In the genomic region with DNA sequence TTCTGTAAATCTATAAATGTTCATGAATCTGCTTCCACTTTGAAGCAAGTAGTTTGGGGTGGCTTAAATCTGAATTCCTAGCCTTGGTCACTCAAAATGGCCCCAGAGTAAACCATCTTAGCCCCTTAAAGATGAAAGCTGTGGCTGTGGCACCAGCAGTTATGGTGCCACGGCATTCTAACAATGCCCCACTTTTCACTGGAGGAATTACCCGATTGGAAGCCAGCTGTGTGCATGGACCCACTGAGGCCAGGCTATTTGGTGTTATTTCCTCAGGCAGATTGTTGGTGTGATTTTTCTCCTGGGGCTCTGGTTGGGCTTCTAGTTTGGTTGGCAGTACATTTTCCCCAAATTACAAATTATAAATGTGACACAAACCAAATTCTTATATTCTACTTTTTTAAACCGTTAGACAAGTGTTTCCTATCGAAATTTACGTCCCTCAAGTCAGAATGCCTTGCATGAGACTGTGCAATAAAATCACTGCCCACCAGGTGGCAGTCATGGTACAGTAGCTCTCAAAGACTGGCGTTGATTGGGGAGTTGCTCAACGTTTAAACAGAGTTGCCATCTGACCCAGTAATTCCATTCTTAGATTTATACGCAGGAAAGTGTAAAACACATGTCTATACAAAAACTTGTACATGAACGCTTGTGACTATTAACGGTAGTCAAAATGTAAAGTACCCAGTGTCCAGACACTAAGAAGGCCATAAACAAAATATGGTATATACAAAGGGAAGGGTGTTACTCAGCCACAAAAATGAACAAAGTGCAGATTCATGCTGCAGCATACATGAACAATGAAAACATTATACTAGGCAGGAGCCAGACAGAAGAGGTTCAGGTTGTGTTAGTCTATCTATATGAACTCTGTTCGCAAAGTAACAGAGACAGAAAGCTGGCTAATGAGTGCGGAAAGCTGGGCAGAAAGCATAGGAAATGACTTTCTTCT, we compare ENCODE assay signal across 8 mouse cellular contexts. TPM values are rescaled to one million over a fixed set of nuclear protein-coding genes. Genes with fewer than 3 reads are reported as not detected.
A peak's percentile ranks its signal among the peaks of the same experiment; 100 is the strongest.
DNase-seq lines count a peak whose midpoint lies in the region; ATAC-seq and TF ChIP-seq lines count a peak whose summit lies in the region.

No protein-coding gene starts in this region.

- no peak overlapping the region for H3K9ac ChIP-seq in heart, adult 2 months (ENCODE audit: low read depth, low read length)
- H3K9ac ChIP-seq in intestine, embryonic 16.5 days (ENCODE audit: low read depth, low read length): no peak overlapping the region
- no peak overlapping the region for H3K9ac ChIP-seq in midbrain, embryonic 14.5 days (replicated peaks; ENCODE audit: low read length)

- no peak overlapping the region for H3K4me3 ChIP-seq in heart, adult 2 months
- no peak overlapping the region for H3K4me3 ChIP-seq in heart, embryonic 10.5 days
- H3K4me3 ChIP-seq in intestine, embryonic 16.5 days (ENCODE audit: low read length): no peak overlapping the region
- H3K4me3 ChIP-seq in midbrain, embryonic 14.5 days (replicated peaks; ENCODE audit: low read depth, low read length): no peak overlapping the region
- no peak overlapping the region for H3K4me3 ChIP-seq in small intestine, adult 2 months (ENCODE audit: low read depth, low read length)

- ATAC-seq in intestine, embryonic 16.5 days: peak; percentile 68; the same call in 1 of the 2 replicates
- peak; percentile 73; the same call in 1 of the 2 replicates for ATAC-seq in midbrain, embryonic 14.5 days (ENCODE audit: low FRiP score, low TSS enrichment)

- no peaks in the 10 kb centered on the region for H3K79me2 ChIP-seq in heart, adult 2 months (replicated peaks; ENCODE audit: control insufficient read depth, insufficient read depth, low read length)

- H3K27ac ChIP-seq in heart, adult 2 months: no peak overlapping the region
- H3K27ac ChIP-seq in heart, embryonic 10.5 days: no peak overlapping the region
- no peak overlapping the region for H3K27ac ChIP-seq in intestine, embryonic 16.5 days (ENCODE audit: low read length)
- H3K27ac ChIP-seq in midbrain, embryonic 14.5 days (replicated peaks; ENCODE audit: low read depth, low read length): no peak overlapping the region
- no peak overlapping the region for H3K27ac ChIP-seq in small intestine, adult 2 months (ENCODE audit: insufficient read depth, low read depth, low read length)

- H3K4me2 ChIP-seq in intestine, embryonic 16.5 days (ENCODE audit: low read depth, low read length): no peak overlapping the region
- no peak overlapping the region for H3K4me2 ChIP-seq in midbrain, embryonic 14.5 days (ENCODE audit: low read length)

- TF ChIP-seq EP300 in heart, adult 2 months (IDR thresholded peaks at IDR 0.05; ENCODE audit: insufficient read depth, low read depth, low read length): peak; percentile 77; the same call in 1 of the 2 replicates

- no peaks in the 10 kb centered on the region for H3K9me3 ChIP-seq in heart, embryonic 10.5 days
- no peaks in the 10 kb centered on the region for H3K9me3 ChIP-seq in intestine, embryonic 16.5 days (ENCODE audit: control insufficient read depth, low read length)
- H3K9me3 ChIP-seq in midbrain, embryonic 14.5 days (ENCODE audit: control insufficient read depth, low read length): peaks cover 6% of the 10 kb centered on the region; the same call in 1 of the 2 replicates

- intact Hi-C loops in heart, adult 2 months (cut with DNase I): loop anchor here (1.0 to 5.0 kb wide), 5 partner anchors 252 to 539 kb away; no protein-coding TSS in a partner anchor
- intact Hi-C loops in left cerebral cortex, postnatal 4 days (cut with DNase I): loop anchor here (5.0 to 10.0 kb wide), 3 partner anchors 352 to 1002 kb away; no protein-coding TSS in a partner anchor

- TF ChIP-seq POLR2A in heart, adult 2 months (IDR thresholded peaks at IDR 0.05; ENCODE audit: insufficient read depth, low read depth, low read length): no peak
- TF ChIP-seq POLR2A in small intestine, adult 2 months (IDR thresholded peaks at IDR 0.05; ENCODE audit: low read depth, low read length): no peak

- H3K36me3 ChIP-seq in heart, adult 2 months (ENCODE audit: control insufficient read depth, insufficient read depth, low read length): no peaks in the 10 kb centered on the region
- H3K36me3 ChIP-seq in heart, embryonic 10.5 days: no peaks in the 10 kb centered on the region
- no peaks in the 10 kb centered on the region for H3K36me3 ChIP-seq in intestine, embryonic 16.5 days (ENCODE audit: control insufficient read depth, insufficient read depth, low read length)
- H3K36me3 ChIP-seq in midbrain, embryonic 14.5 days (ENCODE audit: control insufficient read depth, insufficient read depth, low read length): no peaks in the 10 kb centered on the region
- no peaks in the 10 kb centered on the region for H3K36me3 ChIP-seq in small intestine, adult 2 months (ENCODE audit: control insufficient read depth, insufficient read depth, low read length)

- H3K4me1 ChIP-seq in heart, adult 2 months (ENCODE audit: control insufficient read depth, insufficient read depth, low read length): no peaks in the 10 kb centered on the region
- no peaks in the 10 kb centered on the region for H3K4me1 ChIP-seq in heart, embryonic 10.5 days
- no peaks in the 10 kb centered on the region for H3K4me1 ChIP-seq in intestine, embryonic 16.5 days (ENCODE audit: control insufficient read depth, insufficient read depth, low read length)
- no peaks in the 10 kb centered on the region for H3K4me1 ChIP-seq in midbrain, embryonic 14.5 days (ENCODE audit: control insufficient read depth, insufficient read depth, low read length)
- H3K4me1 ChIP-seq in small intestine, adult 2 months (ENCODE audit: control insufficient read depth, insufficient read depth, insufficient read length, low read length): no peaks in the 10 kb centered on the region

- DNase-seq in heart, adult 2 months: peak; percentile 75 to 88
- no peak for DNase-seq in heart, embryonic 10.5 days (ENCODE audit: low spot score)
- DNase-seq in cerebellum, postnatal 14 days: peak; percentile 90 to 94
- DNase-seq in frontal cortex, postnatal 25 days (ENCODE audit: low spot score in 2 of 2): peak; percentile 84 to 87
- peak; percentile 86 for DNase-seq in left cerebral cortex, postnatal 4 days
- DNase-seq in midbrain, embryonic 14.5 days: peak; percentile 95

- 28% methylated on average over 12 of the region's 12 CpGs for WGBS in heart, adult 2 months
- 42% methylated on average over 12 of the region's 12 CpGs for WGBS in heart, embryonic 10.5 days
- WGBS in intestine, embryonic 16.5 days: 32% methylated on average over 12 of the region's 12 CpGs
- 43% methylated on average over 12 of the region's 12 CpGs for WGBS in midbrain, embryonic 14.5 days
- 26% methylated on average over 12 of the region's 12 CpGs for WGBS in small intestine, adult 2 months

- peak; percentile 97 for TF ChIP-seq CTCF in heart, adult 2 months (IDR thresholded peaks at IDR 0.05)
- TF ChIP-seq CTCF in small intestine, adult 2 months (IDR thresholded peaks at IDR 0.05; ENCODE audit: extremely low read depth, insufficient read length, insufficient replicate concordance, low read depth, low read length): 0 out of 2 replicates have a peak, but pooled peaks have one; percentile 4

- H3K27me3 ChIP-seq in heart, adult 2 months (ENCODE audit: control insufficient read depth, insufficient read depth, low read length): no peaks in the 10 kb centered on the region
- H3K27me3 ChIP-seq in heart, embryonic 10.5 days (ENCODE audit: insufficient read depth, poor library complexity, severe bottlenecking): no peaks in the 10 kb centered on the region
- no peaks in the 10 kb centered on the region for H3K27me3 ChIP-seq in intestine, embryonic 16.5 days (replicated peaks; ENCODE audit: control insufficient read depth, insufficient read depth, low read length)
- H3K27me3 ChIP-seq in midbrain, embryonic 14.5 days (ENCODE audit: control insufficient read depth, insufficient read depth, low read length): no peaks in the 10 kb centered on the region
- no peaks in the 10 kb centered on the region for H3K27me3 ChIP-seq in small intestine, adult 2 months (ENCODE audit: control insufficient read depth, insufficient read depth, low read length)

RNA-seq across cellular contexts. Expression of a gene that starts 40.0 kb away (rescaled TPM):
- 1 to 10 TPM; 2.9 to 3.2 TPM for total RNA-seq in heart, adult 2 months (2021)
- 5.5 and 14.0 TPM in 2 replicates for polyA plus RNA-seq in heart, adult 2 months (2012; rRNA removed)
- 65.5 and 84.5 TPM in 2 replicates for polyA plus RNA-seq in heart, embryonic 10.5 days (2016; fragmentation: Nextera tagmentation; extraction: Ambion mirVana)
- 95.8 and 112 TPM in 2 replicates for polyA plus RNA-seq in intestine, embryonic 16.5 days (2015; fragmentation: Nextera tagmentation; extraction: Ambion mirVana)
- 10 to 100 TPM; 99.3 to 99.8 TPM for total RNA-seq in left cerebral cortex, postnatal 4 days (2021)
- polyA plus RNA-seq in midbrain, embryonic 14.5 days (2014; fragmentation: Nextera tagmentation; extraction: Ambion mirVana): 77.9 and 92.0 TPM in 2 replicates
- polyA plus RNA-seq in small intestine, adult 2 months (2012; rRNA removed): 11.6 and 14.6 TPM in 2 replicates
